Mouse (Mus musculus) thymus, adult 2 months (tissue): ENCODE results near the gene Phc2.

ENCODE experiments used
- CTCF ChIP-seq: fragments of 200-500 bp; IDR thresholded peaks from 2 replicates; pipeline ENCODE4 v1.5.1; 2012; ENCODE audit warnings: mild to moderate bottlenecking, control low read depth, low read length, moderate library complexity, borderline replicate concordance; ENCODE audit not compliant: control insufficient read depth, poor library complexity, insufficient read depth; ENCODE audit errors: extremely low read depth
- POLR2A ChIP-seq: fragments of 200-500 bp; IDR thresholded peaks from 2 replicates; pipeline ENCODE4 v1.6.1; 2012; ENCODE audit warnings: mild to moderate bottlenecking, low read length, control low read depth, moderate library complexity; ENCODE audit not compliant: control insufficient read depth, poor library complexity, insufficient read depth; ENCODE audit errors: extremely low read depth

- no peak for TF ChIP-seq CTCF
- TF ChIP-seq POLR2A, result no peak
Observed at GRCm38 (mm10) chr4:128788108-128788507, 133.6 kb downstream of the Phc2 start.
